Mouse (Mus musculus): ENCODE data around the gene Tsku. TPM values are rescaled to one million over a fixed set of nuclear protein-coding genes. Genes with fewer than 3 reads are reported as not detected.

The Tsku gene
- polyA plus RNA-seq, 2 experiments: 28.6 to 44.0 TPM

- H3K4me2 ChIP-seq (replicated peaks; ENCODE audit: low read depth, low read length, severe bottlenecking): peak overlapping the region; percentile 34; the same call in 1 of the 2 replicates
- ATAC-seq (ENCODE audit: low FRiP score, low read depth) (no peak), DNase-seq (ENCODE audit: low spot score) (no peak)
- 87% methylated on average over 5 of the region's 5 CpGs for WGBS
- H3K9me3 ChIP-seq (ENCODE audit: control insufficient read depth, low read length): no peaks in the 10 kb centered on the region
- 0 out of 2 replicates have a peak overlapping the region, but pooled peaks have one; percentile 48 for H3K27ac ChIP-seq (replicated peaks; ENCODE audit: low read depth, low read length)
- peaks cover 43% of the 10 kb centered on the region for H3K4me1 ChIP-seq (ENCODE audit: control insufficient read depth, insufficient read depth, low read length)
- peaks cover 43% of the 10 kb centered on the region for H3K36me3 ChIP-seq (ENCODE audit: control insufficient read depth, insufficient read depth, low read length)
- H3K4me3 ChIP-seq (replicated peaks; ENCODE audit: low read length): no peak overlapping the region
- no peaks in the 10 kb centered on the region for H3K27me3 ChIP-seq (ENCODE audit: control insufficient read depth, insufficient read depth, low read length)
- no peak overlapping the region for H3K9ac ChIP-seq (ENCODE audit: low read depth, low read length, severe bottlenecking)
- no peak for TF ChIP-seq POLR2A (IDR thresholded peaks at IDR 0.05; ENCODE audit: borderline replicate concordance, extremely low read depth, insufficient read depth, insufficient read length)
These were observed 7.5 kb downstream of the Tsku start for GRCm38 (mm10) chr7:98353616-98354015.

DNA sequence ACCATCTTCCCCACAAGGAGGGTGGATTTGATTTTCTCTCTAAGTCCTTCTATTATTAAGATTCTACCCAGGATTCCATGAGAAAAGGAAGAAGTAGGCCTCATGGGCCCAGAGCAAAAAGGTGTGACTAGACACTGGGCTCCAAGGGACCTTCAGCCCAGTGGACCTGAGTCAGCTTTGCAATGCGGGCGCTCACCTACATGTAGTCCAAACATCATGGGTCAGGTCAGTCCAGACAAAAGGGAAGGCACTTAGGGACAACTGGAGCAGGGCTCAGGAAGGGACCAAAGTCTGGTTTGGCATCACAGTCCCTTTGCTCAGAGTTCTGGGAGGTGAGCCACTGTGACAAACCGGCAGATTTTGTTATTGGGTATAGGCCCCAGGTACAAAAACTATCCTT lies 9.6 kb downstream of the Tsku start:
- WGBS: 95% methylated on average over 3 of the region's 3 CpGs
- Histone ChIP-seq H3K4me3 (replicated peaks; ENCODE audit: low read length) (no peak overlapping the region), H3K27ac (replicated peaks; ENCODE audit: low read depth, low read length) (no peak overlapping the region), H3K9ac (ENCODE audit: low read depth, low read length, severe bottlenecking) (no peak overlapping the region), H3K9me3 (ENCODE audit: control insufficient read depth, low read length) (no peaks in the 10 kb centered on the region), H3K36me3 (ENCODE audit: control insufficient read depth, insufficient read depth, low read length) (peaks cover 43% of the 10 kb centered on the region), H3K4me1 (ENCODE audit: control insufficient read depth, insufficient read depth, low read length) (peaks cover 31% of the 10 kb centered on the region), H3K27me3 (ENCODE audit: control insufficient read depth, insufficient read depth, low read length) (no peaks in the 10 kb centered on the region), H3K4me2 (replicated peaks; ENCODE audit: low read depth, low read length, severe bottlenecking) (no peak overlapping the region)
- DNase-seq (ENCODE audit: low spot score): no peak
- TF ChIP-seq POLR2A (IDR thresholded peaks at IDR 0.05; ENCODE audit: borderline replicate concordance, extremely low read depth, insufficient read depth, insufficient read length): no peak
- ATAC-seq (ENCODE audit: low FRiP score, low read depth): no peak

DNA sequence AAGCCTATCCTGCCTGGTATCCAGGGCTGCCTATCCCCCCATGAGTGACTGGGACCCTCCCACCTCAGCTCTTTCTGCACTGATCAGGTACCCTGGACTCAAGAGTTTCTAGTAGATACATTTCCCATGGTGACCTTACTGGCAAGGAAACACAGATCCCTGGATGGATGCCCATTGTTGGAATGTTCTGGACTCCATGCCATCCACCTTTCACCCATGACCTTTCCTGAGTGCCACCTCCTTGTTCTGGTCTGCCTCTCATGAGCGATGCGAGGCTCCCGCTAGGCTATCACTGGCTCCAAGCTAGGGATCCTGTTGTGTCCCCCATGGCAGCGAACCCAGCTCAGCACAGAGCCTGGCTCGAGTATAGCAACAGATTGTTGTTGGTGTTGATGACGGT lies 11.3 kb downstream of the Tsku start:
- Histone ChIP-seq H3K36me3 (ENCODE audit: control insufficient read depth, insufficient read depth, low read length) (peaks cover 43% of the 10 kb centered on the region), H3K4me3 (replicated peaks; ENCODE audit: low read length) (no peak overlapping the region), H3K9ac (ENCODE audit: low read depth, low read length, severe bottlenecking) (no peak overlapping the region), H3K27me3 (ENCODE audit: control insufficient read depth, insufficient read depth, low read length) (no peaks in the 10 kb centered on the region), H3K27ac (replicated peaks; ENCODE audit: low read depth, low read length) (no peak overlapping the region), H3K9me3 (ENCODE audit: control insufficient read depth, low read length) (no peaks in the 10 kb centered on the region), H3K4me1 (ENCODE audit: control insufficient read depth, insufficient read depth, low read length) (peaks cover 14% of the 10 kb centered on the region), H3K4me2 (replicated peaks; ENCODE audit: low read depth, low read length, severe bottlenecking) (no peak overlapping the region)
- 90% methylated on average over 6 of the region's 6 CpGs for WGBS
- no peak for ATAC-seq (ENCODE audit: low FRiP score, low read depth)
- DNase-seq (ENCODE audit: low spot score): no peak
- TF ChIP-seq POLR2A (IDR thresholded peaks at IDR 0.05; ENCODE audit: borderline replicate concordance, extremely low read depth, insufficient read depth, insufficient read length): no peak

DNA sequence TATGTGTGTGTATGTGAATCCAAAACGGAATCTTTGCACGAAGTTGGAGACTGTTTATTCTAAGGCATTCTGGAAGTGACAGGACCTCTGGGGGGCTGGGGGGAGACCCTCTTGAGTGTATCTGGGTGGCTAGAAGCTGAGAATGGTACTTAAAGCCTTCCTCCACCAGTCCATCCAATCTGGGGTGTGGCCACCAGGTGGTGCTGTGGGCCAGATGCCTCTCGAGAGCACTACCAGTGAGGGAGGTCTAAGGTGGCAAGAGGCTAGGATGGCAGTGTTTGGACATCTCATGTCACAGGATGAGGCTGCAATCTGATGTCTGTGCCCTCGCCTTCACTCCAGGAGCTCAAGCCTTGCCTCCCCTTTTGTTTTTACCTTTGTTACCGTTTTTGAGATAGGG lies 12.0 kb downstream of the Tsku start:
- peak; percentile 55; the same call in 1 of the 2 replicates for ATAC-seq (ENCODE audit: low FRiP score, low read depth)
- H3K9ac ChIP-seq (ENCODE audit: low read depth, low read length, severe bottlenecking): no peak overlapping the region
- H3K4me1 ChIP-seq (ENCODE audit: control insufficient read depth, insufficient read depth, low read length): peaks cover 6% of the 10 kb centered on the region
- WGBS: 19% methylated on average over 5 of the region's 5 CpGs
- H3K27me3 ChIP-seq (ENCODE audit: control insufficient read depth, insufficient read depth, low read length): no peaks in the 10 kb centered on the region
- no peak for TF ChIP-seq POLR2A (IDR thresholded peaks at IDR 0.05; ENCODE audit: borderline replicate concordance, extremely low read depth, insufficient read depth, insufficient read length)
- no peaks in the 10 kb centered on the region for H3K9me3 ChIP-seq (ENCODE audit: control insufficient read depth, low read length)
- H3K36me3 ChIP-seq (ENCODE audit: control insufficient read depth, insufficient read depth, low read length): peaks cover 43% of the 10 kb centered on the region
- no peak overlapping the region for H3K4me3 ChIP-seq (replicated peaks; ENCODE audit: low read length)
- H3K27ac ChIP-seq (replicated peaks; ENCODE audit: low read depth, low read length): no peak overlapping the region
- H3K4me2 ChIP-seq (replicated peaks; ENCODE audit: low read depth, low read length, severe bottlenecking): no peak overlapping the region
- DNase-seq (ENCODE audit: low spot score): peak; percentile 70

DNA sequence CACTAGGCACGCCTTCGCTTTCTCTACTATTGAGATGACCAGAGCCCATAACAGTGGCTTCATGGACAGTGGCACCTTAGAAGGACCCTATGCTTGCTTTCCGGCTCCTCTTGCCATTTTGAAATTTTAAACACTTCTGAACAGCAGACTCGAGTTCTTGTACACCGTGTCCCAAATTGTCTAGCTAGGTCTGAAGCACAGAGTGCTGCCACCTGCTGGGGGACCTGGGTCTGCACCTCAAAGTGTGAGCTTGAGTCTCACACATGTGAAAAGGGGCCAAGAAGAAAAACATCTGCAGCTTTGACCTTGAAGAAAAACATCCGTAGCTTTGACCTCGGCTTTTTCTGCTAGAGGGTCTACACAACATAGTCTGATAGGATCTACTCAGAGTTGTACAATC lies 13.1 kb downstream of the Tsku start:
- Histone ChIP-seq H3K4me1 (ENCODE audit: control insufficient read depth, insufficient read depth, low read length) (no peaks in the 10 kb centered on the region), H3K27ac (replicated peaks; ENCODE audit: low read depth, low read length) (no peak overlapping the region), H3K4me2 (replicated peaks; ENCODE audit: low read depth, low read length, severe bottlenecking) (no peak overlapping the region), H3K27me3 (ENCODE audit: control insufficient read depth, insufficient read depth, low read length) (no peaks in the 10 kb centered on the region), H3K9me3 (ENCODE audit: control insufficient read depth, low read length) (no peaks in the 10 kb centered on the region), H3K9ac (ENCODE audit: low read depth, low read length, severe bottlenecking) (no peak overlapping the region), H3K4me3 (replicated peaks; ENCODE audit: low read length) (no peak overlapping the region), H3K36me3 (ENCODE audit: control insufficient read depth, insufficient read depth, low read length) (peaks cover 41% of the 10 kb centered on the region)
- DNase-seq (ENCODE audit: low spot score) (peak; percentile 75), ATAC-seq (ENCODE audit: low FRiP score, low read depth) (no peak)
- WGBS: 58% methylated on average over 7 of the region's 7 CpGs
- TF ChIP-seq POLR2A (IDR thresholded peaks at IDR 0.05; ENCODE audit: borderline replicate concordance, extremely low read depth, insufficient read depth, insufficient read length): no peak

DNA sequence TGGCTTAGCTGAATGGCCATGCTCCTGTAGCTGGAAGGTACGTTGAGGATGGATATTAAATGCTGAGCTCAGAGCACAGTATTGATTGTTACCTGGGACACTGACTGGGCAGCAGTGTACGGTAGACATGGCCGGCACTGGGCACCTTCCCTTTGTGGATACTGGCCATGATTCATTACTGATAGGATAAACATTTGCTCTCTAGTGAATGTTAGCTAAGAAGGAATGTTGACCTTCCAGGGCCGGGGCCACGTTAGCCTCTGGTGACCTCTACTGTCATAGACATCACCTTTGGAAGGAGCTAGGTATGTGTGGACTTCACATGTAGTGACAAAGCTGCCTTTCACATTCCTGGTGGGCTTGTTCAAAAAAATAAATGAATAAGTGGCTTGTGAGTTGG lies 13.7 kb downstream of the Tsku start:
- Histone ChIP-seq H3K9me3 (ENCODE audit: control insufficient read depth, low read length) (no peaks in the 10 kb centered on the region), H3K4me2 (replicated peaks; ENCODE audit: low read depth, low read length, severe bottlenecking) (no peak overlapping the region), H3K9ac (ENCODE audit: low read depth, low read length, severe bottlenecking) (no peak overlapping the region), H3K4me3 (replicated peaks; ENCODE audit: low read length) (no peak overlapping the region), H3K36me3 (ENCODE audit: control insufficient read depth, insufficient read depth, low read length) (peaks cover 36% of the 10 kb centered on the region), H3K27ac (replicated peaks; ENCODE audit: low read depth, low read length) (no peak overlapping the region), H3K27me3 (ENCODE audit: control insufficient read depth, insufficient read depth, low read length) (no peaks in the 10 kb centered on the region), H3K4me1 (ENCODE audit: control insufficient read depth, insufficient read depth, low read length) (no peaks in the 10 kb centered on the region)
- TF ChIP-seq POLR2A (IDR thresholded peaks at IDR 0.05; ENCODE audit: borderline replicate concordance, extremely low read depth, insufficient read depth, insufficient read length): no peak
- 81% methylated on average over 5 of the region's 5 CpGs for WGBS
- no peak for ATAC-seq (ENCODE audit: low FRiP score, low read depth)
- no peak for DNase-seq (ENCODE audit: low spot score)

Measured in limb, embryonic 14.5 days (tissue).